Mouse (Mus musculus) large intestine, adult 2 months (tissue): ENCODE results near the gene Evi5l. TPM values are rescaled to one million over a fixed set of nuclear protein-coding genes. Genes with fewer than 3 reads are reported as not detected.
"Not testable (repeated sequence)": the region's sequence is repeated elsewhere in the genome, so short reads cannot be mapped to it uniquely, and the experiment has no call there.

Experiments
- DNase-seq: peaks from one replicate; pipeline ENCODE4 v3.0.0-alpha.2; 2012; ENCODE audit warnings: low read depth, low spot score
- WGBS: fragments of 180-500 bp; shearing (Covaris S2); methylation state at CpG from one replicate; pipeline ENCODE4 v1.1.7; 2018; 5-methylcytosine and 5-hydroxymethylcytosine counted together
- polyA plus RNA-seq: library from polyadenylated mRNA; depleted of rRNA; stranded (reverse); fragments of >200 nt; gene quantifications from 2 replicates; pipeline ENCODE4 v1.2.3, GENCODE M21; 2012

Gene Evi5l
- polyA plus RNA-seq, 1 experiment: 7.9 TPM

GRCm38 (mm10) chr8:4230612-4231351 is 64.4 kb downstream of the Evi5l start:
- 45% methylated on average over 10 of the region's 10 CpGs for WGBS

GRCm38 (mm10) chr8:4237814-4238433 is 71.6 kb downstream of the Evi5l start:
- peak; percentile 42 for DNase-seq
- WGBS: 8% methylated on average over 15 of the region's 15 CpGs

More at GRCm38 (mm10) chr8:4230612-4231351, 64.4 kb downstream of the Evi5l start:
- no peak for DNase-seq

GRCm38 (mm10) chr8:4238434-4239192 is 72.2 kb downstream of the Evi5l start, which contains the start of the genes Map2k7 and Gm49320:
Gene Map2k7, plus strand, starts transcription at chr8:4238740.
Gene Gm49320, plus strand, starts transcription at chr8:4238865.
- DNase-seq: peak; percentile 92
- WGBS: under 1% methylated on average over 62 of the region's 71 CpGs

GRCm38 (mm10) chr8:4239193-4239890 is 73.0 kb downstream of the Evi5l start:
- WGBS: 4% methylated on average over 19 of the region's 19 CpGs
- no peak for DNase-seq

- WGBS: 95% methylated on average over 5 of the region's 5 CpGs
Measured at GRCm38 (mm10) chr8:4245061-4245460, 78.7 kb downstream of the Evi5l start.

GRCm38 (mm10) chr8:4245737-4246136 is 79.4 kb downstream of the Evi5l start:
- 88% methylated on average over 13 of the region's 13 CpGs for WGBS
- no peak for DNase-seq

More at GRCm38 (mm10) chr8:4245061-4245460, 78.7 kb downstream of the Evi5l start:
- DNase-seq: no peak

GRCm38 (mm10) chr8:4247241-4247640 is 80.9 kb downstream of the Evi5l start:
- DNase-seq: no peak
- 74% methylated on average over 8 of the region's 8 CpGs for WGBS

GRCm38 (mm10) chr8:4247951-4248540 is 81.7 kb downstream of the Evi5l start, which contains the start of gene Tgfbr3l:
Gene Tgfbr3l, plus strand, starts transcription at chr8:4248214.
- DNase-seq: no peak
- 82% methylated on average over 15 of the region's 15 CpGs for WGBS

- 56% methylated on average over 29 of the region's 29 CpGs for WGBS
- DNase-seq: no peak
Measured at GRCm38 (mm10) chr8:4249213-4249612, 82.8 kb downstream of the Evi5l start.

GRCm38 (mm10) chr8:4250306-4250970 is 84.1 kb downstream of the Evi5l start:
- no peak for DNase-seq
- 48% methylated on average over 26 of the region's 26 CpGs for WGBS

- WGBS: 23% methylated on average over 8 of the region's 8 CpGs
- no peak for DNase-seq
Measured at GRCm38 (mm10) chr8:4252116-4252760, 85.9 kb downstream of the Evi5l start.

GRCm38 (mm10) chr8:4252934-4253841 is 86.8 kb downstream of the Evi5l start, which contains the start of gene Snapc2:
Gene Snapc2, plus strand, starts transcription at chr8:4253080.
- peak; percentile 96 for DNase-seq
- WGBS: under 1% methylated on average over 69 of the region's 69 CpGs

GRCm38 (mm10) chr8:4254001-4254400 is 87.6 kb downstream of the Evi5l start:
- WGBS: 42% methylated on average over 6 of the region's 6 CpGs
- no peak for DNase-seq

GRCm38 (mm10) chr8:4255471-4255870 is 89.1 kb downstream of the Evi5l start:
- DNase-seq: not testable (repeated sequence)
- WGBS: 87% methylated on average over 7 of the region's 7 CpGs

GRCm38 (mm10) chr8:4256911-4257310 is 90.5 kb downstream of the Evi5l start:
- 50% methylated on average over 4 of the region's 4 CpGs for WGBS
- DNase-seq: no peak

GRCm38 (mm10) chr8:4257350-4257749 is 91.0 kb downstream of the Evi5l start:
- DNase-seq: no peak
- 81% methylated on average over 4 of the region's 4 CpGs for WGBS

GRCm38 (mm10) chr8:4258233-4258632 is 91.9 kb downstream of the Evi5l start:
- WGBS: 4% methylated on average over 35 of the region's 35 CpGs

More at GRCm38 (mm10) chr8:4258233-4258632, 91.9 kb downstream of the Evi5l start:
- DNase-seq: no peak
